Mouse (Mus musculus) liver, embryonic 15.5 days (tissue): ENCODE data around the gene Mxd1. TPM values are rescaled to one million over a fixed set of nuclear protein-coding genes. Genes with fewer than 3 reads are reported as not detected.

Experiments
- ATAC-seq: fragments of 200-750 bp; cut with Nextera tagmentation; 2 replicates; pipeline ENCODE4 v1.8.0; 2017; ENCODE audit warnings: moderate number of reproducible peaks, mild to moderate bottlenecking, moderate library complexity; ENCODE audit not compliant: insufficient read depth
- H3K27ac ChIP-seq: fragments of 300-500 bp; sonication (generic); replicated peaks from 2 replicates; pipeline ENCODE4 v1.5.1; 2015; ENCODE audit warnings: mild to moderate bottlenecking, inconsistent platforms
- H3K27me3 ChIP-seq: fragments of 300-500 bp; sonication (generic); 2 replicates; pipeline ENCODE4 v1.6.1; 2015; ENCODE audit warnings: mild to moderate bottlenecking, inconsistent platforms
- H3K36me3 ChIP-seq: fragments of 300-500 bp; sonication (generic); replicated peaks from 2 replicates; pipeline ENCODE4 v1.6.1; 2015; ENCODE audit warnings: moderate library complexity, mild to moderate bottlenecking, inconsistent platforms
- H3K4me1 ChIP-seq: fragments of 300-500 bp; sonication (generic); replicated peaks from 2 replicates; pipeline ENCODE4 v1.6.1; 2015; ENCODE audit warnings: inconsistent platforms
- H3K4me2 ChIP-seq: fragments of 300-500 bp; sonication (generic); 2 replicates; pipeline ENCODE4 v1.6.1; 2015; ENCODE audit warnings: moderate library complexity, mild to moderate bottlenecking, inconsistent platforms
- H3K4me3 ChIP-seq: fragments of 300-500 bp; sonication (generic); replicated peaks from 2 replicates; pipeline ENCODE4 v1.5.1; 2015; ENCODE audit warnings: mild to moderate bottlenecking, inconsistent platforms
- H3K9ac ChIP-seq: fragments of 300-500 bp; sonication (generic); 2 replicates; pipeline ENCODE4 v1.6.1; 2015; ENCODE audit warnings: moderate library complexity, mild to moderate bottlenecking, inconsistent platforms
- H3K9me3 ChIP-seq: fragments of 300-500 bp; sonication (generic); replicated peaks from 2 replicates; pipeline ENCODE4 v1.6.1; 2016; ENCODE audit warnings: inconsistent platforms
- WGBS: fragments of 180-500 bp; shearing (Covaris S2); methylation state at CpG from one replicate; pipeline ENCODE4 v1.1.7; 2015; ENCODE audit warnings: mixed read lengths; ENCODE audit not compliant: insufficient replicate concordance; 5-methylcytosine and 5-hydroxymethylcytosine counted together
- polyA plus RNA-seq: library from polyadenylated mRNA; unstranded; fragments of >200 nt; fragmentation: Nextera tagmentation; extraction: Ambion mirVana; gene quantifications from 2 replicates; pipeline ENCODE4 v1.2.1, GENCODE M21; 2015

Mxd1 gene
- polyA plus RNA-seq, 1 experiment from 2014 or later: 48.8 TPM

GRCm38 (mm10) chr6:86645551-86645950 lies 23.4 kb downstream of the Mxd1 start:
- Histone ChIP-seq H3K4me2 (no peak overlapping the region), H3K4me1 (peaks cover 55% of the 10 kb centered on the region), H3K36me3 (peaks cover 45% of the 10 kb centered on the region), H3K27me3 (no peaks in the 10 kb centered on the region), H3K4me3 (no peak overlapping the region), H3K9ac (no peak overlapping the region), H3K9me3 (no peaks in the 10 kb centered on the region), H3K27ac (peak overlapping the region; percentile 63; the same call in 1 of the 2 replicates)
- 69% methylated on average over 4 of the region's 4 CpGs for WGBS
- ATAC-seq: no peak

- ATAC-seq: no peak
- Histone ChIP-seq H3K9ac (no peak overlapping the region), H3K4me1 (peaks cover 61% of the 10 kb centered on the region), H3K4me3 (no peak overlapping the region), H3K36me3 (peaks cover 38% of the 10 kb centered on the region), H3K9me3 (no peaks in the 10 kb centered on the region), H3K27ac (peak overlapping the region; percentile 63), H3K27me3 (no peaks in the 10 kb centered on the region), H3K4me2 (no peak overlapping the region)
- 78% methylated on average over 3 of the region's 3 CpGs for WGBS
Measured at GRCm38 (mm10) chr6:86644775-86645400, 24.1 kb downstream of the Mxd1 start.

DNA sequence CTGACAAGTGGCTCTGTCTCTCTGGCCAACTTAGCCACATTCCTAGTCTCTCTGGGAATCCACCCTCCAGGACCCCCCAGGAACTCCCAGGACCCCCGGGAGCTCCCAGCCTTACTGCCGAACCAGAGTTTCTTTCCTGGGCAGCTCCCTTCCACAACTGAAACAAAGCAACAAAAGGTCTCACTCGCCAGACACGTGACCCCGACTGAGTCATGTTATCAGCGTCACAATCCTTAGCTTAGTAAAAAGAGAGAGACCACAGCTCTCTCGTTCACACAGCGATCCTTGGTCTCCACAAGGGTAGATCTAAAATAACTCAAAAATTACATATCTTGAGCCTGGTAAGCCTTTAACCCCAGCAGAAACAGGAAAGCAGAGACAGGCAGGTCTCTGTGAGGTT lies 27.2 kb downstream of the Mxd1 start:
- Histone ChIP-seq H3K4me3 (no peak overlapping the region), H3K4me1 (peaks cover 85% of the 10 kb centered on the region), H3K27me3 (no peaks in the 10 kb centered on the region), H3K27ac (peak overlapping the region; percentile 99), H3K36me3 (0 out of 2 replicates have a peak, but pooled peaks cover 8% of the 10 kb centered on the region), H3K4me2 (peak overlapping the region; percentile 78), H3K9ac (peak overlapping the region; percentile 65), H3K9me3 (no peaks in the 10 kb centered on the region)
- no peak for ATAC-seq
- WGBS: 37% methylated on average over 8 of the region's 8 CpGs

GRCm38 (mm10) chr6:86640776-86641175 lies 28.2 kb downstream of the Mxd1 start:
- peaks cover 85% of the 10 kb centered on the region for H3K4me1 ChIP-seq
- no peak for ATAC-seq
- H3K4me3 ChIP-seq: peak overlapping the region; percentile 50
- H3K4me2 ChIP-seq: peak overlapping the region; percentile 78
- H3K9me3 ChIP-seq: no peaks in the 10 kb centered on the region
- H3K27me3 ChIP-seq: no peaks in the 10 kb centered on the region
- peak overlapping the region; percentile 65 for H3K9ac ChIP-seq
- WGBS: 85% methylated on average over 8 of the region's 8 CpGs
- peak overlapping the region; percentile 99 for H3K27ac ChIP-seq
- H3K36me3 ChIP-seq: no peaks in the 10 kb centered on the region

GRCm38 (mm10) chr6:86640161-86640560 lies 28.8 kb downstream of the Mxd1 start:
- peak; percentile 29 for ATAC-seq

DNA sequence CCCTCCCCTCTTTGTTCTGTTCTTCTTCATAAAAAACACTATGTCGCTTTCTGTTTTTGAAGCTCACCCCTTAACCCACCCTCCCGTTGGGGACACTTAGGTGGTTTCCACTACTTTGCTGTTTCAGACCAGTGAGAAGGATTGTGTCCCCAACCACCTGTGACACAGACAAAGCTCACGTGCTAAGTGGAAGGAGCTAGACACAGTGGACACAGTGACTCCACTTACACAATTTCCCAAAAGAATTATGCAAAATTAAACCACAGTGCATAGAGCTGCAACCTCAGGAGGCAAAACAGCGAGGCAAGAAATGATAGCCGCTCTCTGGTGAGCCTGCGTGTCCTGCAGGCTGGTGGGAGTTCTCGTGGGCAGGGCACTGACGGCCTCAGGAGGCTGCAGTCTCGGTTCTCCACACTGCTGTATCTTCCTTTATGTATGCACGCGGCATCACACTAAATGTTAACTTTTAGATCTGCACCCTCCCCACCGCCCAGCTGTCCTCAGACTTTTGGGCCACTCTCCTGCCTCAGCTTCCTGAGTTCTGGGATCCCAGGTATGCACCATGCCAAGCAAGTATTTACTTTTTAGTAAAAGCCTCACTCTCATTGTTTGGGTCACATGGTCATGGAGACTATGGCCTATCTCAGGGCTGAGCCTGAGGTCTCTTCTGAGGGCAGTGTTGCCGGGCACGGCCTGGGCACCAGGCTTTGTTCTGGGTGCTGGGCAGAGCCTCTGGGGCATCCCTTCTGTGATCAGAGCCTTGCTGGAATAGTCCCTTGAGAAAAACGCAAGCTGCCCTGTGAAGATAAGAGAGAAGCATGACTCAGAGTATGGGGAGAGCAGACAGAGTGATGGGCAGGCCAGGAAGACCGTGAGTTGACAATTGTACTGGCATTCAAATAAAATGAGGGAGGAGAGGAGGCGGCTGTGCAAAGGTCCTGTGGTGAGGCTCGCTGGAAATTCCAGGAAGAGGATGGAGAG lies 29.5 kb downstream of the Mxd1 start:
- peak overlapping the region; percentile 99 for H3K27ac ChIP-seq
- H3K27me3 ChIP-seq: no peaks in the 10 kb centered on the region
- ATAC-seq: peak; percentile 91
- peak overlapping the region; percentile 65 for H3K9ac ChIP-seq
- H3K4me3 ChIP-seq: peak overlapping the region; percentile 50
- peaks cover 84% of the 10 kb centered on the region for H3K4me1 ChIP-seq
- no peaks in the 10 kb centered on the region for H3K36me3 ChIP-seq
- H3K9me3 ChIP-seq: no peaks in the 10 kb centered on the region
- WGBS: 33% methylated on average over 18 of the region's 18 CpGs
- H3K4me2 ChIP-seq: peak overlapping the region; percentile 78

More at GRCm38 (mm10) chr6:86640161-86640560, 28.8 kb downstream of the Mxd1 start:
- Histone ChIP-seq H3K9ac (peak overlapping the region; percentile 65), H3K4me1 (peaks cover 86% of the 10 kb centered on the region), H3K27me3 (no peaks in the 10 kb centered on the region), H3K4me3 (peak overlapping the region; percentile 50), H3K27ac (peak overlapping the region; percentile 99), H3K9me3 (no peaks in the 10 kb centered on the region), H3K4me2 (peak overlapping the region; percentile 78), H3K36me3 (no peaks in the 10 kb centered on the region)
- WGBS: 43% methylated on average over 3 of the region's 3 CpGs

DNA sequence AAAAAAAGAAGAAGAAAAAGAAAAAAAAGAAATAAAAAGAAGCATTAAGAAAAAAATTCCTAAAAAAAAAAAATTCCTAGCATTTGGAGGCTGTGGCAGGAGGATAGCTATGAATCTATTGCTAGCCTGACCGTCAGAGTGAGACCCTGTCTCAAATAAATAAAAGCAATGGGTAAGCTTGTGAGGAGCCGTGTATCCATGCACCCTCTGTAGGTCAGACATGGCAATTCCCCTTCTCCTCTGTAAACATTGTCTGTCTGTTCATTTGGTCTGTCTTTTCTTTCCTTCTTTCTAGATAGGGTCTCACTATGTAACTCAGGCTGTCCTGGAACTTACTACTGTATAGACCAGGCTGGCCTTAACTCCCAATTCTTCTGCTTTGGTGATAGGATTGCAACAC lies 30.5 kb downstream of the Mxd1 start:
- H3K27ac ChIP-seq: peak overlapping the region; percentile 99
- no peaks in the 10 kb centered on the region for H3K27me3 ChIP-seq
- 56% methylated on average over 2 of the region's 2 CpGs for WGBS
- ATAC-seq: no peak
- H3K4me1 ChIP-seq: peaks cover 83% of the 10 kb centered on the region
- no peak overlapping the region for H3K4me3 ChIP-seq
- no peaks in the 10 kb centered on the region for H3K36me3 ChIP-seq
- H3K4me2 ChIP-seq: peak overlapping the region; percentile 78
- peak overlapping the region; percentile 31; the same call in 1 of the 2 replicates for H3K9ac ChIP-seq
- H3K9me3 ChIP-seq: no peaks in the 10 kb centered on the region

DNA sequence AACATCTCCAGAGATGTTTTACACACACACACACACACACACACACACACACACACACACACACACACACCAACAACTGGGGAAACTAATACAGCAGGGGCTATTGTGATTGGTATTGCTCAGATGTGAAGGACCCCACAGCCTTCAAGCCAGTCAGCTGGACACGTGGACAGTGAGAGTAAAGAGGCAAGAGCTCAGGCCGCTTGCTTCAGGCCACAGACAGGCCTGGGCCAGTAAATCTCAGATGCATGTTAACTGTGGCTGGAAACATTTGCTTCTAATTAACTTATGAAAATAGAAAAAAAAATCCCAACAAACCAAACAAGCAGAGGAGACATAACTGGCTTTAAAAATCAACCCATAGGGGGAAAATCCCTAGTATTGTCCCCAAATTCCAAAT lies 31.1 kb downstream of the Mxd1 start:
- no peaks in the 10 kb centered on the region for H3K36me3 ChIP-seq
- no peaks in the 10 kb centered on the region for H3K27me3 ChIP-seq
- 80% methylated on average over 2 of the region's 2 CpGs for WGBS
- peaks cover 80% of the 10 kb centered on the region for H3K4me1 ChIP-seq
- H3K27ac ChIP-seq: peak overlapping the region; percentile 99
- no peak for ATAC-seq
- no peaks in the 10 kb centered on the region for H3K9me3 ChIP-seq
- H3K4me2 ChIP-seq: peak overlapping the region; percentile 63
- H3K9ac ChIP-seq: peak overlapping the region; percentile 61; the same call in 1 of the 2 replicates
- H3K4me3 ChIP-seq: no peak overlapping the region

DNA sequence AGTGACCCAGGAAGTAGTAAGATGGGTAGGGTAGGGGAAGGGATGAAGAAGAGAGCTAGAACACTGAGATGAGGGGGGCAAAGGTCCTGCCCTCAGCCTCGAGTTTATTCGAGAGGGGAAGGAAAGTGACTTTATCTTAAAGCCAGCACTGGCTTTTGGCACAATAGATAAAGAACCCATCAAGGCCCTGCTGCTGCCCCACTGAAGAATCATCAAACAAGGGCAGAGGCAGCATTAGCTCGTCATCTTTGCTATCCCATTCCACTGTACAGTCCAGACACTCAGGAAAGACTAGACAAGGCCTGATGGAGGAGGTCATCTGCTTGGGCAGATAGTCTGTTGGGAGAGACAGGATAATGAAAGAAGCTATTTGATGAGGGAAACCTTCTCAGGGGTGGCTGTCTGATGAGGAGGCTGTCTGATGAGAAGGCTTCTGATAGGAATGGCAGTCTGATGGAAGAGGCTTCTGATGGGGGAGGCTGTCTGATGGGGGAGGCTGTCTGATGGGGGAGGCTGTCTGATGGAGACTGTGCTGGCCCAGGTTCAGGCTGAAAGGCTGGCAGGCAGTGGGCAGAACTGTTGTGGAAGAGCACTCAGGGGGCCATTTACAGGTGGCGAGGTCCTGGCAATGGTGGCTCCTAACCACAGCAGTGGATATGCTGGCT lies 31.7 kb downstream of the Mxd1 start:
- Histone ChIP-seq H3K9me3 (no peaks in the 10 kb centered on the region), H3K9ac (peak overlapping the region; percentile 61), H3K4me3 (peak overlapping the region; percentile 9), H3K36me3 (no peaks in the 10 kb centered on the region), H3K4me2 (peak overlapping the region; percentile 63), H3K4me1 (peaks cover 75% of the 10 kb centered on the region), H3K27ac (peak overlapping the region; percentile 99), H3K27me3 (no peaks in the 10 kb centered on the region)
- 22% methylated on average over 4 of the region's 4 CpGs for WGBS
- ATAC-seq: peak; percentile 45

GRCm38 (mm10) chr6:86636495-86636894 lies 32.5 kb downstream of the Mxd1 start:
- peak overlapping the region; percentile 63 for H3K4me2 ChIP-seq
- H3K27me3 ChIP-seq: no peaks in the 10 kb centered on the region
- peak; percentile 54 for ATAC-seq
- no peaks in the 10 kb centered on the region for H3K36me3 ChIP-seq
- peak overlapping the region; percentile 99 for H3K27ac ChIP-seq
- H3K4me1 ChIP-seq: peaks cover 72% of the 10 kb centered on the region
- H3K4me3 ChIP-seq: peak overlapping the region; percentile 9; the same call in 1 of the 2 replicates
- H3K9me3 ChIP-seq: no peaks in the 10 kb centered on the region
- H3K9ac ChIP-seq: peak overlapping the region; percentile 61
- WGBS: 18% methylated on average over 2 of the region's 2 CpGs
